Mouse (Mus musculus): ENCODE results near the gene Upk3a.
"Not testable (repeated sequence)": the region's sequence is repeated elsewhere in the genome, so short reads cannot be mapped to it uniquely, and the experiment has no call there.

Upk3a gene

DNA sequence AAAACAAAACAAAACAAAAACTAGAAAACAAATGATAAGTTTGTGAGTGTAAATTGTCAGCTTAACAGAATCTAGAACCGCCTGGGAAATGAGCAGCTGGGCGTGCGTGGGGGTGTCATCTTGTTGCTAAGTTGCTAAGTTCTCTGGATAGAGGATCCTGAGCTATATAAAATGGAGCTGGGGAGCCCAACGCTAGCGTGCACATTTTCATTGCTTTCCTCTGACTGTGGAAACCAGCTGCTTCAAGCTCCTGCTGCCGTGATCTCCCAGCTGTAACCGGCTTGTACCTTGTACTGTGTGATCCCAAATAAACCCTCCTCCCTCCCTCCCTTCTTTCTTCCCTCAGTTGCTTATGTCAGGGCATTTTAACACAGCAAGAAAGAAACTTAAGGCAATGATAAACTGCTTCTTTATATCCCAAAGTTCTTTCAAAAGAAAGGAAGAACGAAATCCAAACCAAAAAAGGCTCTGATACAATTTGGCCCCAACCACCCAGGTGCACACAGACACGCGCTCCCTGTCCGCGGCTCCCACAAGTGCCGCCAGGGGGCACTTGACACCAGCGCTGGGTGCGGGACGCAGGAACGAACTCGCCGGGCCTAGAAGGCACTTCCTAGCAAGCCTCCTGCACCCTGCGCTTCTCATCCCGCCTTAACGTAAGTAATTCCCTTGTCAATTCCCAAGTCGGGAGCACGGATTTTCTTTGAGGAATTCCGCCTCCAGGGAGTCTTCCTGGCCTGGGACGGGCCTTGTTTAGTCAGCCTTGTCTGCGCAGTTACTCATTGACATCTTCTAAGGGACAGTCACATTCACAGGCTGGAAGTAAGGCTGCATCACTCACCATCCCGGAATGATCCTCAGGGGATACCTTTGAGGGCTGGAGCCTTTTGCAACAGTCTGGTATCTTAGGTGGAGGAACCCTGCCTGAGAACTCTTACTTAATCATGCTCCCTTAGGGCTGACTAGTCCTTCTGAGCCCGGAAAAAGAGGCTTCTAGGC, 15.7 kb upstream of the Upk3a start:
- peak; percentile 93 for DNase-seq

GRCm38 (mm10) chr15:85009666-85010065, 7.3 kb upstream of the Upk3a start:
- DNase-seq: no peak

GRCm38 (mm10) chr15:85011895-85012661, 4.9 kb upstream of the Upk3a start:
- peak; percentile 34 for DNase-seq

GRCm38 (mm10) chr15:85012662-85013054, 4.3 kb upstream of the Upk3a start:
- DNase-seq: no peak

GRCm38 (mm10) chr15:85015771-85016170, 1.2 kb upstream of the Upk3a start:
- no peak for DNase-seq

GRCm38 (mm10) chr15:85022211-85022610, 5.3 kb downstream of the Upk3a start:
- no peak for DNase-seq

GRCm38 (mm10) chr15:85026197-85026596, 9.3 kb downstream of the Upk3a start:
- no peak for DNase-seq

DNA sequence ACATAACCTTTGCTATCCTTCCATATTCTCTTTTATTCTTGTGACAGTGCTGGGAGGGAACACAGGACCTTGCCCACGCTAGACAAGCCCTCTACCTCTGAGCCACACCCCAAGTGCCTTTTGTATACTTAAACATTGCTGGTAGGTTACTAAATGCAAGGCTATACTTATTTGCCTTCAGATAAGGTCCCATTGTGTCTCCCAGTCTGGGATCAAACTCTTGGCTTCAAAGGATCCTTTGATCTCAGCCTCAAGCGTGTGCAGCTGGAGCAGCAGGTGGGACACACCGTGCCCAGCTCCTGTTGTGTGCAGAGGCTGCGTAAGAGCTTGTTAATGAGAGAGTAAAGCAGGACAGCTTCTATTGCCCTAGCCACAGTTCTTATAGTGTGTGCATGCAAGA, 10.8 kb downstream of the Upk3a start:
- DNase-seq: no peak

DNA sequence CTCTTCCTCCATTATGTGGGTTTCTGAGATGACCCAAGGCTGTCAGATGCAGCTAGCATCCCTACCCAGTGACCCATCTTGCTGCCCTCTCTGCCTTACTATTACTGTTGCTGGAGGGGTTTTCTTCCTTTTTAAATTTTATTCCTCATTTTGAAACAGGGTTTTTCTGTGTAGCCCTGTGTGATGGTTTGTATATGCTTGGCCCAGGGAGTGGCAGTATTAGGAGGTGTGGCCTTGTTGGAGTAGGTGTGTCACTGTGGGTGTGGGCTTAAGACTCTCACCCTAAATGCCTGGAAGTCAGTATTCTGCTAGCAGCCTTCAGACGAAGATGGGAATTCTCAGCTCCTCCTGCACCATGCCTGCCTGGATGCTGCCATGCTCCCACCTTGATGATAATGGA, 11.7 kb downstream of the Upk3a start, which contains the start of gene Fam118a:
Gene Fam118a (plus strand): TSS at position 301 of the 400 bp plus-strand sequence.
- not testable (repeated sequence) for DNase-seq

DNA sequence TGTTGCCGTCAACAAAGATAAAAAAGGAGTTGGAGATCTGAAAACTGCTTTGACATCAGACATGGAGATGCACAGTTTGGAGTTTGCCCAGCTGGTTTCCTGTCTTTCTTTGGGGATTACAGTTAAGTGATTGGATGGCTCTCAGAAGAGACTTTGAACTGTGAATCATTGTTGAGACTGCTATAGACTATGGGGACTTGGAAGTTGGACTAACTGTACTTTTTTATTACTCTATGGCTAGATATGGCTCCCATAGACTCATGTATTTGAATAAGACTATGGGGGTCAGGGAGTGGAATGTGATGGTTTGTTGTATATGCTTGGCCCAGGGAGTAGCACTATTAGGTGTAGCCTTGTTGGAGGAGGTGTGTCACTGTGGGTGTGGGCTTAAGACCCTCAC, 13.7 kb downstream of the Upk3a start:
- DNase-seq: not testable (repeated sequence)

DNA sequence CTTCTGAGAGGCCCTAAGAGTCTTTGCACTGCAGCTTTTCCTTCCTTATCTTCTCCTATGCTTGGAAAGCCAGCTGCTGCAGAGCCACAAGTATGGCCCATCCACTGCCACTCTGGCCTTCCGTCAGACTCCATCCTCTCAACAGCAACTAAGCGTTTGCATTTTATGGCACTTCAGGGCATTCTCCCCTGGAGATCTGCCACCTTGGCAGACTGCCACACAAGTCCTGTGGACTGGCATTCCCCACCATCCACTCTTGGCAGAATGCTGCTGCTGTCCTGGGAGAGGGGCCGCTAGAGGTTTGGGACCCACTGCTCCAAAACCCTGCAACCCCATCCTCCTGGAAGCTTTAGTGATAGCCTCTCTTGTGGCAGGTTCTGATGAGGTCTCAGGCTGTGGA, 14.9 kb downstream of the Upk3a start:
- DNase-seq: no peak

DNA sequence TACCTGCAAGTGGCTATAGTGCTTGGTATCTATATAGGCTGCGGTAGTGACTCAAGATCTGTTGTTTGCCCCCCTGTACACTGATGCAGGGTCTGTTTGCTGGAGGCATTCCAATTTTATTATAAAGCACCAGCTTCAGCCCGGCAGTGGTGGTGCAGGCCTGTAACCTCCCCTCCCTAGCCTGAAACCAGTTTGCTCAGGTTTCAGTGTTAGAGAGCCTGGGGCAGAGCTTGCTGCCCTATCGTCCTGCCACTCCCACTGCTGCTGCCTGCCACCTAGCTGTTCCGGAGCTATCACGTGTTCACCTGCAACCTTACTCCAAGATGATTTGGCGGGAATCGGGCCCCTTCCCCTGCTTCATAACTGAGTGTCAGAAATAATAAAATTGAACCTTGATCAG, 17.0 kb downstream of the Upk3a start:
- DNase-seq: not testable (repeated sequence)

- DNase-seq: peak; percentile 98
These were observed 19.8 kb downstream of the Upk3a start for GRCm38 (mm10) chr15:85036566-85037342.

DNA sequence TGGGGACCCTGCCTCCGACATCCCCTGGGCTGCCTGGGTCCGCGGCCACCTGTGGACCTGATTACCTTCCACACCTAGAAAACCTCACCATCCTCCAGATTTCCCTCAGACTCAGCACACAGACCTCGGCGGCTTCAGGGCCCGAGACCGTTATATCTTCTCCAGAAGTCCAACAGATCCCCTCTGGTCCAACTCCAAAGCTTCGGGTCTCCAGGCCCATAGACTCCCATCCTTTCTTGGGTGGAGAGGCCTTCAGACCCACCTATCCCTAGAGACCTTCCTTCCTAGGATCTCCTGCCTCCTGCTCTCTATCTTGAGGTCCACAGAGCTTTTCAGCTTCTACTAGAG, 20.4 kb downstream of the Upk3a start:
- no peak for DNase-seq

GRCm38 (mm10) chr15:85041546-85042225, 24.7 kb downstream of the Upk3a start:
- no peak for DNase-seq

- peak; percentile 77 for DNase-seq
These were observed 25.5 kb downstream of the Upk3a start for GRCm38 (mm10) chr15:85042361-85042954.

DNA sequence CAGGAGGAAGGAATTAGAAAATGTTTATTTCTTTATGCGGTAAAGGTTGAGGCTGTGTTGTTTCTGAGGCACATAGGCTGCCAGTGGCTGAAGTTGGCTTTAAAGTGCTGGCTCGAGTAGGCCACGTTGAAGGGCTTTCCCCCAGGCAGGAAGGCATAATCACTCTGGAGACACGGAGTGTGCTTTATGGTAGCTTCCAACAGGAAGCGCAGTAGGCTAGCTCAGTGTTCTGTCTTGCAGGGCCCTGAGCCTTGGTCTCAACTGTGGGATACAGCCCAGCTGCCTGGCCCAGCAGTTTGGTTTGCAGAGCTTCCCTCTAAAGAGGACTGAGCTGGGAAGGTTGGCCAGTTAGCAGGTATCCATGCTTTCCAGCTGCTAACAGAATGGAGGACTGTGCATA, 26.2 kb downstream of the Upk3a start:
- peak; percentile 31 for DNase-seq

- no peak for DNase-seq
These were observed 26.8 kb downstream of the Upk3a start for GRCm38 (mm10) chr15:85043761-85044160.

DNA sequence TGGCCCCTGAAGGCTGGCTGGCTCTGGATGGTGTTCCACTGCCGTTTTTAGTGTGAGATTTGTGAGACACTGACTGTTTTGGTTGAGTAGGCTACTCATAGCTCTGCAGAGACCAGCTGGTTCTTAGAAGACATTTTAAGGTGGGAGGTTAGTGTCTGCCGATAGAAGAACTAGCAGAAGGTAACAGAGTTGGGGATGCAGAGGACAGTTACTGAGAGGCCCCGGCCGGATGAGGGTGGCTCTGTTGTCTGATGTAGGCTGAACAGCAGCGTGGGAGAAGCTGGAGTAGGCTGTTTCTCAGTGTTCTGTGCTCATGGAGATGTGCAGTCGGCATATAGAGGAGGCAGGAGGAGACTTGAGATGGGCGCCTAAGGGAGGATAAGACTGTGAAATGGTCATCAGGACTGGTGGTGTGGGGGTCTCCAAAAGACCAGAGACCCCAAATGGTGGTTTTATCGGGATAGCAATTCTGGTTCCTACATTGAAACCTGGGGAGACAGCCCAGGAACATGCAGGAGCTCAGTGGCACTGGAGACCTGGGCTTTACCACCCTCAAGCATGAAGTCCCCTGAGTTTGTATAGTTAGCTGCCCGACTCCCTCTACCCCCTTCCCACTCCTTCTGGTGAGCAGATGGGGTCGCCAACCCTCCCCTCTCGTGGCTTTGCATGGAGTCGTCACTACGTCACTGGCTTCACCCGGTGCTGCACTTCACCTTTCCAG, 29.4 kb downstream of the Upk3a start:
- no peak for DNase-seq

- no peak for DNase-seq
These were observed 30.9 kb downstream of the Upk3a start for GRCm38 (mm10) chr15:85047865-85048264.

DNA sequence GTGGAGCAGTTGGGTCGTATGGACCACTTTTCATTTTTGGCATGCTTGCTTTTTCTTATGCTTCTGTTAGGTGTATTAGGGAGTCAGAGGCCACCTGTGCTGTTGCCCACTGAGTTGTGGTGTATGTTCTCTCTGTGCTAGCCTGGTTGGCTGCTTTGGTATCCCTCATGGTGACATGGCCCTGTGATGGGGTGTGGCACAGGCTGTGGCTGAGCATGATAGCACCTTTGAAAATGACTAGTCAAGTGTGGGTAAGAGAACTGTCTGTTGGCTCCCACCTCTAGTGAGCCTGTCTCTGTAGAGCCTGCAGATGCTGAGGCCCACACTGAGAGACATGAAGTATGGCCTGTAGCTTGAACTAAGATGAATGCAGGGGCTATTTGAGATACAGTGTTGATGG, 32.8 kb downstream of the Upk3a start:
- no peak for DNase-seq

Measured in thymus, postnatal 4 days (tissue).